Mouse (Mus musculus) activated CD4-positive, CD25-positive, alpha-beta regulatory T cell, adult 4 months (primary cell): ENCODE measurements around the gene Nfib. TPM values are rescaled to one million over a fixed set of nuclear protein-coding genes. Genes with fewer than 3 reads are reported as not detected.

Experiments
- ATAC-seq: one replicate; pipeline ENCODE4 v1.8.0; 2017
- polyA plus RNA-seq, 2 experiments: library from polyadenylated mRNA; unstranded; fragments of 100-300 nt; shearing (Covaris generic); gene quantifications; one replicate each; pipeline ENCODE4 v1.2.1; 2017

The Nfib gene
- polyA plus RNA-seq, 2 experiments from 2014 or later: 0.09 to 1.1 TPM

GRCm38 (mm10) chr4:82589345-82589890 is 116.1 kb downstream of the Nfib start:
- ATAC-seq: no peak

- no peak for ATAC-seq
These were observed 116.8 kb downstream of the Nfib start for GRCm38 (mm10) chr4:82588718-82589117.

DNA sequence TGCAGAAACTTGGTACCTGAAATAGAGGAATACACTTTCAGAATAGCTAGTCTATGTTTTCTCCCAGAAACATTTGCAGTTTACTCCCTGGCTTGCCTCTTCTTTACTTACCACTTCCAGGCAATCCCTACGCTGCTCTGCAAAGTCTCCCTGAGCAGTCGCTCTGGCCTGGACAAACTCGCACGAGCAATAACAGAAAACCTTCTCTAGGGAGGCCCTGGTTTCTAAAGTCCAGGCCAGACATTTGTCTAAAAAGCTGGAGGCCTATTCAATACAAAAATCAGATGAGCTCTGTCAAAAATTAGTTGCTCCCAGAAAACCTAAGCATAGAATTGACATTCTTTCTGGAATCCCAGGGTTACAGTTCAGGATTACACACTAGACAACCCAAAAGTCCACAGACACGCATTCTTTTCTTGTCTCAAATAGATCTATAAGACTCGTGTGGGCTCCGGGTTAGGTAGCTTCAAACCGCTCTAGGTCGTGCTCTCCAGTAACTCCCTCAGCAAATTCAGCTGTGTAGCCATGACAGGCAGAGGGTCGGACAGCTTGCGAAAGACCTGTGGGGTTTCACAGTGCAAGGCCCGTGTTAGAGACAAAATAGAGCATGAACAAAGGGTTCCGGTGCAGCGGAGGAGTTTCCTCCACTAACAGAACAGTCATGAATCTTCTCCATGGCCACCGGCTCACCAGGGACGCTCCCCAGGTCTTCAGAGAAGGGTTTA is 118.2 kb downstream of the Nfib start:
- no peak for ATAC-seq

DNA sequence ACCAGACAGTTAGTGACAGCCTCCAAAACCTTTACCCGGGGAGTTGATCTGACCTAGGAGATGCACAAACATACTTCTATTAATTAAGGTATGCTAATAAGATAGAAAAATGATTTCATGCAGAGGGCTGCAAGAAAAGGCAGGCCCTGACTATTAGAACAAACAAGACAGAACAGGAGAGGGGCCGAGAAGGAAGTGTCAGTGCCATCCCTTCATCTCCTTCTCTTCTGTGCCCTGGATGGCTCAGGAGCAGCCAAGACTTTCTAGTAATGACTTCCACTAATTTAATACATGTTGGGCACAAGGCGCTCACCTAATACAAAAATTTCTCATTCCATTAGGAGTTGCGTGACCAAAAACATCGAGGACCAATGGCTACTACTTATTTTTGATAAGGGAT is 118.9 kb downstream of the Nfib start:
- ATAC-seq: no peak

DNA sequence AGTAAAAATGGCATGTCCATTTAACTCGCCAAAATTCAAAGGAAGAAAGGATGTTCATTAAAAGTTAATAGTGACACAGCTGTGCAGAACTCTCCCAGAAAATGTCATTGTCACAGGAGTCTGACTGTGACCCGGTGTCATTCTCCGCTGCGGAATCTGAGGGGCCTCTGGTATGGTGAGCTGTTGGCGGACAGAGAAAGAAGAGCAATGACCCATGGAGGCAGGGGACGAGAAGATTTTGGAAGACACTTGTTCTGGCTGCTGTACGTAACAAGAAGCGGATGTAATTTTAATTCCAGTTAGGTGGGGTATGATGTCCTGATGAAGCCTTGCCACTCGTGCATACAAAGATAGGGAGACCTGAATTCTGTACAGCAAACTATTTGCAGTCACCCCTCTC is 120.0 kb downstream of the Nfib start:
- no peak for ATAC-seq

DNA sequence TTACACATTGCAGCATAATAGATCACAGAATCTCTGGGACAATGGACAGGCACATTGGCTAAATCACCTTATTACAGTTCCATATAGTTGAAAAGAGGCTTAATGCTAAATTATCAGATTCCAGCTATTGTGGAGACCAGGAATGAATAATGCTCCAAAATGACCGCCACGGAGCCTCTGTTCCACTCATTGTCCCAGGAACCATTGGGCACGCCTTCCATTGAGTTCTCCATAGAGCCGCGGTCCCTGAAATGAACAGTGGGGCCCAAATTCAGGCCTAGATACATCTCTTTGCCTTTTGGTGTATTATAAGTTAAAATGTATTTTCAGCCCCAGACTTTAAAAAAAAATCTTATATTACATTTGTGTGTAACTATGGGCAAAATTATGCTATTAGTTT is 120.5 kb downstream of the Nfib start:
- no peak for ATAC-seq

DNA sequence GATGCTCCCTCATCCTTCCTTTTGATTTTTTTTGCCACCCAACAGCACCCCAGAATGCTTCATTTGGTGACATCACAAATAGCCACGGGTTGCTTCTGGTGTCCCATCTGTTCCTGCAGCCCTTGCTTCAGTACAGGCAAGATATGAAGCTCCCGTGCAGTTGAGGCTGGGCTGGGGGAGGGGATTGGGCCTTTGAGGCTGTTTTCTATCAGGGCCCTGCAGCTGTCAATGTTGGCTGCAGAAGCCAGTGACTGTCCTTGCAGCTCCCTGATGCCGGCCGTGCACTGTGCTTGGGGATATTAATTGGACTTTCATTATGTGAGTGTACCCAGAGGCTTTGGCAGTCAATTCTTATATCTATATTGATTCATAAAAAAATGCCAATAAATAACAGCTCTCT is 121.0 kb downstream of the Nfib start:
- ATAC-seq: no peak

GRCm38 (mm10) chr4:82573291-82573605 is 132.3 kb downstream of the Nfib start:
- ATAC-seq: no peak

GRCm38 (mm10) chr4:82572410-82573290 is 132.9 kb downstream of the Nfib start:
- no peak for ATAC-seq

DNA sequence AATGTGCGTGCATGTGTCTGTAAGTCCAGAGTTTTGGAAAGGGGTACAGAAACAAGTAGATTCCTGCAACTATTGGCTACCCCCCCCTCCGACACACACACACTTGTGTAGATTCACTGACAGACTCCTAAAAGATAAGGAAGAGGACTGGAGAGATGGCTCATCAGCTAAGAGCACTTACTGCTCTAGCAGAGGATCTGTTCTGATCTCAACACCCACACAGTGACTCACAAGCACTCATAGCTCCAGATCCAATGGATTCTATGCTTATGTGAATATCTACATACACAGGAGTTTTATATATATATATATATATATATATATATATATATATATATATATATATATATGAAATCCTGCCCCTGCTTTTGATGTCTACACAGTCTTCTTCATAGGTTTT is 146.7 kb downstream of the Nfib start:
- ATAC-seq: no peak

DNA sequence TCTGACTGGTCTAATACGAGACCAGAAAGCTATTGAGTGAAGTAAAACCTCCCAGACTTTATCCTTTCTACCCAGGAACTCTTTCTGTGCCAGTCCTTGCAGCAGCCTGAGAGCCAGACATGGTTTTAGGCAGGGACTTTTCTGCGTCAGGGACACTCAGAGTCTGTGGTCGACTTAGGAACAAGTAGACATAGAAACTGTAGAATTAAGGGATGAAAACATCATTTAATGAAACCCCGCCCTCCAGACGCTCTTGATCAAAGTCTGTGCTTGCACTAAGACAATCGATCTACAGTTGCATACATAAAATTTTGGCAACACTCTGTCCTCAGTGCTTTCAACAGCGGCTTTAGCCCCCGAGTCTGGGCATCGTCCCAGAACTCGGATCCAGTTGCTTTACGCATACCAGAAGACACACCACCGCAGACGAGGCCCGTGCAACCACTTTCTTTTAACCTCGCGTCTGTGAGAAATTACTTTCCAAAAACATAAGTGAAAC is 149.8 kb downstream of the Nfib start:
- no peak for ATAC-seq

- ATAC-seq: no peak
These were observed 151.9 kb downstream of the Nfib start for GRCm38 (mm10) chr4:82553658-82554057.

DNA sequence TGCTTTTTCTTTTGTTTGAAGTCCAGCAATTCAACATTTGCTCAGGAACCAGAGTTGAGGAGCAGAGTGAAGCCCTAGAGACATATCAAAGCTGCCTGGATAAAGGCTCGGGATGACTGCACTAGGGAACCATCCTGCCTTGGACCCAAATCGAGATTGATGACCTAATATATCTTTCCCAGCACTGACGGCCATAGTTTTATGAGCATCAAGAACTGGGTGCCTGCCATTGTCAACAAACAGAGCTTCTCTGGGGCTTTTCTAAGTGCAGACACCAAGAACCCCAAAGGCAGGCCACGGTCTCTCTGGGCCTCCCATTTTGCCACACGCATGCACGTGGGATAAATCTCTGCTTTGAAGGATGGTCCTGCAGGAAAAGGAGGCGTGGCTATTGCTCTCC is 153.3 kb downstream of the Nfib start:
- no peak for ATAC-seq

- ATAC-seq: no peak
These were observed 155.7 kb downstream of the Nfib start for GRCm38 (mm10) chr4:82549762-82550380.

DNA sequence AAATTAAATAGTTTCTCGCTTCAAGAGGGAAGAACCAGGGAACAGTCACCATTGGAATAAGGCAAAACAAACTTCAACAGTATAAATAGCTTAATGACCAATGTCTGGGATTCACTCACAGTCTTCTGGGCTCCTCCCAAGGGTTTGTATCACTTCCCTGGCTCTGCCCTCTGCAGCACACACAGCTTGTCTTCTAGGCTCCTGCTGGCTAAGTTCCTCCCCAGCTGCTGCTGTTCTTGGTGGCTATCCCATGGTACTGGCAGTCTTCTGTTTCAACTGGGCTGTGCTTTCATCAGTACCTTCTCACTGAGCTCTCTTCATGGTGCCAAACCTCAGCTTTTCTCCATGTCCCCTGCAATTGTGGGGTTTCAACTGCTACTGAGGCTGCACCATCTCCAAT is 157.3 kb downstream of the Nfib start:
- ATAC-seq: no peak

- no peak for ATAC-seq
These were observed 161.6 kb downstream of the Nfib start for GRCm38 (mm10) chr4:82543936-82544335.

GRCm38 (mm10) chr4:82543398-82543740 is 162.2 kb downstream of the Nfib start:
- no peak for ATAC-seq

- no peak for ATAC-seq
These were observed 162.7 kb downstream of the Nfib start for GRCm38 (mm10) chr4:82542656-82543397.

- ATAC-seq: no peak
These were observed 163.5 kb downstream of the Nfib start for GRCm38 (mm10) chr4:82541894-82542510.

DNA sequence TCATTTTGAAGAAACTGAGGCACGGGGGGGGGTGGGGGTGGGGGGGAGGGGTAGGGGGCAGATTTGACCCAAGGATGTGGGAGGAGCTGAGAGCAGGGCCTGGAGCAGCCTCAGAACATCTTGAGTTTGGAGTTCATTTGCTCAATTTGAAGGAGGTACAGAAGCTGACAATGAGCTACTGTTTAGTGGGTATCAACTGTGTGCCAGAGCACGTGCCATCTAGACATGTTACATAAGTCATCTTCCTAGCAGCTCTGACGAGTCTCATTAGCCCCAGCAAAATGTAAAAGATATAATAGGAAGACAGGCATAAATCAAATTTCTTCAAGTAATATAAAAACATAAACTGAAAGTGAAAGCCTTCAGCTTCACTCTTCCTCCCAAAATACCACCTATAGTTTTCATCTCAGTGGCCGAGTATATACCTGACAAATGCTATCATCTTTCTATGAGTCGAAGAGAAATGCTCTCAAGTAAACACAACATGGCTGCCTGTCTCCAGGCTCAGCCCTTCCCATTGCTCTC is 165.0 kb downstream of the Nfib start:
- no peak for ATAC-seq

DNA sequence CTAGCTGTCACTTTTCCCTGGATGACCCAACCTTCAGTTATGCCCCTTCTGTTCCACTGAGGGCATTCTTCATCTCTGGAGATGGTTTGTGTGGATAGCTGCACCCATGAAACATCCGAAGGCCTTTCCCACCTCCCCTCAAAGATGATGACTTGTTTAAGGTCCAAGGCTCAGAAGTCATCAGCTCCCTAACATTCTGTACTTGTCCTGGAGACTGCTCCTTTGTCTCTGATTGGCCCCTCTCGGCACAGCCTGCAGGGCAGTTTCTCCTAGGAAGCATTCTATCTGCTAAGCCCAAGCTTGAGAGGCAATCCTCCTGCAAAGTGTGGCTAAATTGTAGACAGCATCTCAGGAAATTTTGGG is 165.5 kb downstream of the Nfib start:
- no peak for ATAC-seq
